Mouse (Mus musculus): ENCODE measurements around the gene Igf2r. TPM values are rescaled to one million over a fixed set of nuclear protein-coding genes. Genes with fewer than 3 reads are reported as not detected.
A peak's percentile ranks its signal among the peaks of the same experiment; 100 is the strongest.

Igf2r gene
- polyA plus RNA-seq, 1 experiment: 10.3 TPM

DNA sequence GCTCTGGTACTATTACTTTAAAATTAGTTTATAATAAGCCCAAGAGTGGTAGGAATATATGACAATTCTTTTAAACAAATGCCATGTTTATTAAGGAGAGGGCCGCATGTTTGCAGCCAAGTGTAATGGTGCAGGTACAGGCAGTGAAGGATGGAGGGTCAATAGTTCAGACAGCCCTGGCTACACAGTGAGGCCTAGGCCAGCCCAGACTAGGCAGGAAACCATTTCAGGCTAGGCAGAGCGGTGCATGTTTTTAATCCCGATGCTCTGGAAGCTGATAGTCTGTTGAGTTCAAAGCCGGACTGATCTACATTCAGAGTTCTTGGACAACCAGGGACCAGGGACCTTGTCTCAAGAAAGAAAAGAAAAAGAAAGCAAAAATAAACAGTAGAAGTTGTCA, 17.8 kb downstream of the Igf2r start:
- no peak for DNase-seq (ENCODE audit: low read depth, low spot score)
- WGBS: 69% methylated on average over 4 of the region's 4 CpGs

DNA sequence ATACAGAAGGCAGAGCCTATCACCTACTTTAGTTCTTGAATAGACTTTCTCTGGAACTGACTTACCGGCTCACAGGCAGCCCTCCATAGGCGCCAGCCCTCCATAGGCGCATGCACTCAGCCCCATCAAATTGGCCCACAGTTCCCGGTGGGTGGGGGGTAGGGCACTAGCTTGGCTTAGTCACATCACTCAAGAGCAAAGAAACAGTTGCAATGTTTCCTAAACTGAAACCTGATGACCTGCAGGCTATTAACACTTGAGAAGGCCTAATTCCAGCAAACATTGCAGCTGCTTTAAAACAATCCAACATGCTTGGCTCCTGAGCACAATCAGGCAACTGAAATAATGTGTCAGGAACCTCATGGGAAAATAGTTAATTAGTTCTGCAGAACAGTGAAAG, 18.2 kb downstream of the Igf2r start:
- 45% methylated on average over 4 of the region's 4 CpGs for WGBS
- no peak for DNase-seq (ENCODE audit: low read depth, low spot score)

DNA sequence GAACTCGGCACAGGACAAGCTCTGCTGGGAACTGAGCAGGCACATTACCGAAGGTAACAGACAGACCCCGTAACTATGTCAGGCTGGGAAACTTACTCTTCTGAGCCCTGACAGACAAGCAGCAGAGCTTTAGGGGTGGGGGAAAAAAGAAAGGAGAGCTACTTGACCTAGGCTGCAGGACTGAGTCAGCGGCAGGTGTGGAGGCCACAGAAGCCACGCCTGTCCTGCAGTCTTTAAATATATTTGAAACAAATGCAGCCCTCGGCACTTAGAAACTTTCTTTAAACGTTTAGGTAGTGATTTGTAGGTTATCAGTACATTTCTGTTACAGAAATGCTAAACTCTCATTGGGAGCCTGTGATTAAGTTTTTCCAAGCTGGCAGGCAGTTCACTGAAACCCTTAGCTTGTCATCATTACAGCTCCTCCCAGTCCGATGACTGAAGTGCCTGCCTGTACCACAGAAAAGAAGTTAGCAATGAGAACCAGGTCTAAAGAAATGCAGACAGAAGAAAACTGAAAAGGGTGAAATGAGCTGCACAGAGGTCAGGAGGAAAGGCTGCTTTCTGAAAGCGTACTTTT, 18.8 kb downstream of the Igf2r start:
- WGBS: 26% methylated on average over 9 of the region's 9 CpGs
- DNase-seq (ENCODE audit: low read depth, low spot score): no peak

DNA sequence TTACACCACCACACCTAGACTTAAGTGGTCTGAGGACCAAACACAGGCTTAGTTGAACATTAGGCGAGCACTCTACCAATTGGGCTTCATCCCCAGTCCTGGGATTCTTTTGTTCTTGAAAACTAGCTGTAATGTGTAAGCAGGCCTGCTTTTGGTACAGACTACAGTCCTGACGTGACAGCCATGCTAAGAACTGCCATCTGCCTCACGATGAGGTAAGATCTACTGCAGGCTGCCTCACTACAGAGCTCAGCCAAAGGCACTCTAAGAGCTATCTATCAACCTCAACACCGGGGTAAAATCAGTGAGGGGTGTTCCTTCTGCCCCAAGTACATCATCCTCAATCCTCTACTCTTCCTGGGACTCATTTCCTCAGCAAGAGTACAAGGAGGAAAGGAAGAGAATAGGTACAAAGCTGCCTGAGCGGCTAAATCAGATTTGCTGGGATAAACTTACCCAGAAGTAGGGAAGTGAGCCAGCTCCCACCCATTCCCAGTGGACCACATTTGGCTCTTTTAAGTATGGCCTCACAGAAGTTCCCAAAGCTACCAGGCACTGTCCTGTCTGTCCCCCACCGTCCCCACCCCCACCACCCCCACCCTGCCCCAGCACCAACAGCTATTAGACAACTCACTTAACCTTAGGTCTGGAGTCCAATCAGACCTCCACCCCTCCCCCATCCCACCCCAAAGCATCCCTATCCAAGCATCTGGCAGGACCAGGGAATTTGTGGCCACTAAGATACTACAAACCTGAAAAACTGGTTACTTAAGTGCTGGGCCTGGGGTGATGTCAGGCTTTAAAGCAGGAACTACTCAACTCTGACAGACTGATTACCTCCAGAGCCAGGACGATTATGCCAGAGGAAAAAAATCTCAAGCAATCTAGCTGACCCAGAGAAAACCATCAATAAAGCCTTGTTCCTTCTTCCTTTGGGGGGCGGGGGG, 19.8 kb downstream of the Igf2r start:
- DNase-seq (ENCODE audit: low read depth, low spot score): no peak
- 22% methylated on average over 8 of the region's 8 CpGs for WGBS

DNA sequence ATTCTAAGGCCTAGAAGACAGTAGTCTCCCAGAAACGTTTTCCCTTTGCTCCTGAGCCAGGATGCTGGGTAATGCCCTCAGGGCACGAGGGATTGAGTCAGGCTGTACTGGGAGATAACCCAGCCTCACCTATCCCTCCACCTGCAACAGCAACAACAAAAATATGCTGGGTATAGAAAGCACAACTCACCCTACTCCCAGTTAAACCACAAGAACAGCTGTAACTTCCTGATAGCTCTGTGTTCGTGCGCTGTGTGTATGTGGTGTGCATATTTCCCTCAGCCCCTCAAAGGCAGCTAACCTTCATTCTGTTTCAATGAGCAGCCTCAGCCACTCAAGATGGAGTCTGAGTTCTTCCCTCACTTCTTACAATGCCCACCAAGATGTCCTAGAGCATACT, 23.7 kb downstream of the Igf2r start:
- no peak for DNase-seq (ENCODE audit: low read depth, low spot score)
- 56% methylated on average over 4 of the region's 4 CpGs for WGBS

DNA sequence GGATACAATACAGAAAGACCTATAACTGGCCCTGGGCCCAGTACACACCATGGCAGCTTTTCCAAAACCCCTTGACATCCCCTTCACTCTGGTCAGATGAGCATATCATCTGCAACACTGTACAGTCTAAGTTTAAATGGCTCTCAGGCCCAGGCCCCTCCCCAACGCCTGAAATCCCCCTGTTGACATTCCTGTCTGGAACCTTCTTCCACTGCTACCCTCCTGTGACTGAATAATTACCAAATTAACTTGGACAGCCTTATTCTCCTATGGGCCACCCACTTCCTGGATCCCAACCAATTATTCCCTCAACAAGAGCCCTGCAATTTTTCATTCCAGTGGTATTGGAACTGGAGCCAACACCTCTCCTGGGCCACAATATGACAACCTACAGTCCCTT, 25.4 kb downstream of the Igf2r start:
- no peak for DNase-seq (ENCODE audit: low read depth, low spot score)
- WGBS: 59% methylated on average over 1 of the region's 1 CpGs

DNA sequence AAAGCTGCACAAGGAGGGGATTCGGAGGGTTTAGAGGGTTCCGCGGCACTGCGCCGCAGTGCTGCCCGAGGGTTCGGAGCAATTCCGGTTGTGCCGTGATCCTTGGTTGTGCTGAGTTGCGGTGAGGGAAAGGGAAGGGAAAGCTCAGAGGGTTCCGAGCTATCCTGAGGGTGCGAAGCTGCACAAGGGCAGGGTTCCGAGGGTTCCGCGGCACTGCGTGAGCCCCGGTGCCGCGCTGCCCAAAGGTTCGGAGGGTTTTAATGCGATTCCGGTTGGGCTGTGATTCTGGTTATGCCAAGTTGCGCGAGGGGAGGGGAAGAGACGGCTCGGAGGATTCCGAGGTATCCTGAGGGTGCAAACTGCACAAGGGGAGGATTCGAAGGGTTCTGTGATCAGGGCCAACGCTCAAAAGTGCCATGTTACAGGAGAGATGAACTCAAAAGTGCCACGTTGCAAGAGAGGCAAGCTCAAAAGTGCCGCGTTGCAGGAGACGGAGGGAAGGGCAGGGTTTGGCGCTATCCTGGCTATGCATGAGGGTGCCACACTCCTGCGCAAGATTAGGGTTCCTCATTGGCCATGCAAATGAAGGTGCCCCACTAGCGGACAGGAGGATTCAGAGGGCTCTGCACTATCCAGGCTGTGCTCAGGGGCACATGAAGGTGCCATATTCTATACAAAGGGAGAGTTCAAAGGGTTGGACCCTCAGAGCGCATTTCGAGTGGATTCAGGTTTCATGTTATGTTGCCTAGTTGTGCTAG, 27.1 kb downstream of the Igf2r start:
- 55% methylated on average over 38 of the region's 38 CpGs for WGBS
- no peak for DNase-seq (ENCODE audit: low read depth, low spot score)

DNA sequence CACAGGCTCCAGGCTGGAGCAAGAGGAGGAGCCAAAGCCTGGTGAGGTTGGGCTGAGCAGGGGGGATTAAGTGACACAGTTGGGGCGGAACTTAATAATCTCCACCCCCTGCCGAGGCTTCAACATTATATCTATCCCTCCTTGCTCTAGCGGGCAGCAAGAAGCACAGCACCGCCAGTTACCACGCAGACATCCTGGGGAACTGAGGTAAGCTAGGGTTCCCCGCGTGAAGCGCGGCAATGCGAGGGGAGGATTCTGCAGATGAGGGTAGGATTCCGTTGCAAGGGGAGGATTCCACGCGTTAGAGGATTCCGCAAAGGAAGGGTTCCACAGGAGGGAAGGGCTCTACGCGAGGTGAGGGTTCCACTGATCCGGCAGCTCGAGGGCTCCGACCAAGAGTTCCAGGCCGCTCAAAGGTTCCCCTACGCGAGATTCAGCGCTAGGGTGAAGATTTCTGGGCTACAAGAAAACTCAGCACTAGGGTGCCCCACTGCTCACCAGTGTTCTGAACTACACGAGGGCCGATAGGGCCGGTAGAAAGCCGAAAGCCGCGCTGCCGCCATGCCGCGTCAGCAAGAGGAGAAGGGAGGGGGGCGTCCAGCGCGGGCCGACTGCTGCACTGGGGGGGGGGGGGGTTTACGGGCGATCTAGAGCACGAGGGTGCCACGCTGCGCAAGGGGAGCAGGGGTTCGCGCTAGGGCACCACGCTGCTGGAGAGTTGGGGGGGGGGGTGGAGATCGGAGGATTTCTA, 28.1 kb downstream of the Igf2r start:
- WGBS: 63% methylated on average over 45 of the region's 45 CpGs
- no peak for DNase-seq (ENCODE audit: low read depth, low spot score)

DNA sequence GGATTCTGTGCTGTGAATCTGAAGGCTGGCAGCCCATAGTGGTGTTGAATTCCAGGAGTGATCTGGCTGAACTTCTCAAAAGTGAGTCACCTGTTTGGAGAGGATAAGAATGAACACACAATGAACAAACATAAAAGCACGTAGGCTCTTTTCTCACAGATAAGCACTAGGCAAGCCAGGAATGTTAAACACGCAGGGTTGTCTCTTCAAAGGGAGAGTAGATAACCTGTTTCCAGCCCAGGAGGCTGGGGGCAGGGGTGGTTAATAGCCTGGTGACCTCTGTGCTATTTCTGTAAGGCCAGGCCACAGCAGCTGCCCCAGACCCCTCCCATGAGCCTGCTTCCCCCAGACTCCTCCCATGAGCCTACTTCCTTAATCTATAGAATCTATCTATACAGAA, 29.1 kb downstream of the Igf2r start:
- no peak for DNase-seq (ENCODE audit: low read depth, low spot score)
- 24% methylated on average over 2 of the region's 2 CpGs for WGBS

DNA sequence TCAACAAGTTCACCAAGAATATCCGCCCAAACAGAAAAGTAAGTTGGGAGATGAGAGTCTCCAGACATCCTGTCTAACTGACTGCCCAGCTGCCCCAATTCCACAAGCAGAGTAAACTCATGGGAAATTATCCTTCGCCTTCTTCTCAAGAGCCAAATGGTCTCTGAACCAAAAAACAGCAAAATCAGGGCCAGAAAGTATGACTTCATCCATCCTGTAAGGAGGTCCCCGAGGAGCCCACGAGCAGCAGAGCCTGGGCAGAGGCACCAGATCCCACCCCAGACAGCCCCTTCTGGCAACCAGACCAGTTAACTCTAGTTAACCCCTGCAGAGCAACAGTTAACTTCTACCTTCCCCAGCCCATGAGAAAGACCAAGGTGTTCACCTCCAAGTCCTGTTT, 29.9 kb downstream of the Igf2r start:
- no peak for DNase-seq (ENCODE audit: low read depth, low spot score)
- 67% methylated on average over 4 of the region's 4 CpGs for WGBS

DNA sequence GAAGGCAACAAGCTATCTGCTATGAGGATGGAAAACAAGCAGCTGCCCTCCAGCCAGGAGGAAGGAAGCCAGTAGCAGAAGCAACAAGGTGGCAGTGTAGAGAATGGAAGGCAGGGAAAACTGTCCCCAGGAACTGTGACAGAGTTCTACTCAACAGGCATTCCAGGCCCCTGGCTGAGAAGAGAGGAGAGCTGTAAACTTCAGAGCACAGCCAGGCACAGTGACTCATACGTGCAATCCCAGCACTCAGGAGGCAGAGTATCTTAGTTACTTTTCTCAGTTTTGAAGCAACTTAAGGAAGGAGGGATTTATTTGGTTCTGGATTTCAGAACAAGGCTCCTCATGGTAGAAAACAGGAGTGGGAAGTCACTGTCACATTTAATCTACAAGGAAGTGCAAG, 31.5 kb downstream of the Igf2r start:
- 26% methylated on average over 1 of the region's 1 CpGs for WGBS
- no peak for DNase-seq (ENCODE audit: low read depth, low spot score)

DNA sequence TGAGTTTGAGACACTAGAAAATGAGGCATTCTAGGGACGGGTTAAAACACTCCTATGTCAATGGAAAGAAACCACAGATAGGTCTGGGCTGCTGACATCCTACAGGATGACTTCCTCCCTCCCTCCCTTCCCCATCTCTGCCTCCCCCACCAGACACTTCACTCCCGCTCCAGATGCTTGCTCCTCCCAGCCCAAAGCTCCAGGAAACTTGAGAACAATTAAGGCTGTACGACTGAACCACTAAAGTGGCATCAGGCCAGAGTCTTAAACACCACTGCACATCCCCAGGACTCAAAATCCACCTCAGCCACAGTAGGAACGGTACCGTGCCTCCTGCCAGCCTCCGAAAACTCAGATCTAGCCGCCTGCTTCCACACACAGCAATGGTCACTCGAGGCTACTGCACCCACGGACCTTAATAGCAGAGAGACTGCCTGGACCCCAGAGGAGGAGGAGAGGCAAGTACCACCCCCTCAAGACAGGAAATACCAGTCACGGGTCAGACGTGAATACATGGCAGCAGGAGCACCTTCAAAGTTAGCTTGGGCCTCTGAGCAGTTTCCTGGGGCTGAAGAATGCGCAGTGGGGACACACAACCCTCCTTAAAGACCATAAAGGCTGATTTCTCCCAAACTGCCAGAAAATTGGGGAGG, 35.1 kb downstream of the Igf2r start:
- WGBS: 60% methylated on average over 12 of the region's 12 CpGs

DNA sequence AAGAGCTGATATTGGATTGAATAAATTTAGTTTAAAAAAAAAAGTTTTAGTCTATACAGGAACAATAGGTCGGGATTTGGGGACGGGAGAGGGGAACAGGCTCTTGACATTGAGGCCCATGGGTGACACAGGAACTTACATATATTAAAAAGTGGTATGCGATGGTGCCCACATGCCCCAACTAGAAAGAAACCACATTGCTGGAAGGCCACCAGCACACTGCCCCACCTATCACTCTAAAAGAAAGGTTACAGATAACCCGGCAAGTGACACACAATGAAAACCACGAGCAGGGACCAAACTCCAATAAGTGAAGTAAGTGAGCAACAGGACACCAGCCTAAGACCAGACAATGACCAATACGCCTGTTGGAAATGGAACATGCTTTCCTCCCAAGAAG, 36.3 kb downstream of the Igf2r start:
- WGBS: 86% methylated on average over 6 of the region's 6 CpGs
- no peak for DNase-seq (ENCODE audit: low read depth, low spot score)

More for the DNA sequence above, 35.1 kb downstream of the Igf2r start:
- no peak for DNase-seq (ENCODE audit: low read depth, low spot score)

DNA sequence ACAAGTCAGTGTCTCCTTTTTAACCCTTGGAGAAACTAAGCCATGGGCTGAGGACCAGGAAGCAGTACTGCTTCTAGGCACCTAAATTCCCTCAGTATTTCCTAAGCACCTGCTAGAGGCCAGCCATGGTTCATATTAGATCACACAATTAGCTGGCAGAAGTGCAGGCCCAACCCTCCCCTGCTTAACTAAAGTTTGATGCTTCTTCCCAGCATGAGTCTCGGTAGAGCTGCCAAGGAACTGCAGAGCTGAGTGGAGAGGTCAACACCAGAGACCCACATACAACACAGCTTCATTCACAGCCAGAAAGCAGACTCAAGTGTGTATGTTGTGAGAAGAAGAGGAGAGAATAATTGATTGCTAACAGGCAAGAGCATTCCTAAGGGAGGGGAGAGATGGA, 40.9 kb downstream of the Igf2r start:
- DNase-seq (ENCODE audit: low read depth, low spot score): no peak
- 60% methylated on average over 1 of the region's 1 CpGs for WGBS

DNA sequence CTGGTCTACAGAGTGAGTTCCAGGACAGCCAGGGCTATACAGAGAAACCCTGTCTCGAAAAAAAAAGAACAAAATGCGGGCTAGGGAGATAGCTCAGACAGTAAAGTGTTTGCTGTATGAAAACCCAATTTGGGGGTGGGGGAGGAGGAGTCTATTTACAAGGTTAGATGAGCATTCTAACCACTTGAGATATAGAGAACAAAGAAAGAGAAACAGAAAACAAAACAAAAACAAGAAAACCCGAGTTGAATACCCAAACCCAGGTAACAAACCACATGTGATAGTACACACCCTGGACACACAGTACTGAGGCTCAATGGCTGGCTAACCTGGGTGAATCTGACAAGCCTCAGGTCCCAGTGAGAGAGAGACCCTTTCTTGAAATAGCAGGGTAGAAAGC, 41.7 kb downstream of the Igf2r start:
- DNase-seq (ENCODE audit: low read depth, low spot score): no peak
- 81% methylated on average over 3 of the region's 3 CpGs for WGBS

DNA sequence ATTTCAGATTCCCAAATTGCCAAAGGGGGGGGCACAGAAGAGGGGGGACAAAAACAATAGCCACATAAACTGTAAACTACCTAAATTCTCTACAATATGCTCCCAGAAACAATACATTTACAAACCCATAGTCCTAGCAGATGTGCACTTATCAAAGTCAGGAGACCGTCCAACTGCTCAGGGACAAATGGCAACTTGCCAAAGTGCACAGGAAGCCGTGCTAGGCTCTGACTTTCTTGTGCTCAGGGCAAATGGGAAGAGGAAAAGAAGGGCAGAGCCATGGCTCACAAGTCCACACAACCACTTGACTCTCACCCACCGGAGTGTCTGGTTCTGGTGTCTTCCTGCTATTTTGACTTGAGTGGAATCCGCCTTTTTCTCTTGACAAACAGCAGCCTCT, 43.6 kb downstream of the Igf2r start:
- no peak for DNase-seq (ENCODE audit: low read depth, low spot score)

DNA sequence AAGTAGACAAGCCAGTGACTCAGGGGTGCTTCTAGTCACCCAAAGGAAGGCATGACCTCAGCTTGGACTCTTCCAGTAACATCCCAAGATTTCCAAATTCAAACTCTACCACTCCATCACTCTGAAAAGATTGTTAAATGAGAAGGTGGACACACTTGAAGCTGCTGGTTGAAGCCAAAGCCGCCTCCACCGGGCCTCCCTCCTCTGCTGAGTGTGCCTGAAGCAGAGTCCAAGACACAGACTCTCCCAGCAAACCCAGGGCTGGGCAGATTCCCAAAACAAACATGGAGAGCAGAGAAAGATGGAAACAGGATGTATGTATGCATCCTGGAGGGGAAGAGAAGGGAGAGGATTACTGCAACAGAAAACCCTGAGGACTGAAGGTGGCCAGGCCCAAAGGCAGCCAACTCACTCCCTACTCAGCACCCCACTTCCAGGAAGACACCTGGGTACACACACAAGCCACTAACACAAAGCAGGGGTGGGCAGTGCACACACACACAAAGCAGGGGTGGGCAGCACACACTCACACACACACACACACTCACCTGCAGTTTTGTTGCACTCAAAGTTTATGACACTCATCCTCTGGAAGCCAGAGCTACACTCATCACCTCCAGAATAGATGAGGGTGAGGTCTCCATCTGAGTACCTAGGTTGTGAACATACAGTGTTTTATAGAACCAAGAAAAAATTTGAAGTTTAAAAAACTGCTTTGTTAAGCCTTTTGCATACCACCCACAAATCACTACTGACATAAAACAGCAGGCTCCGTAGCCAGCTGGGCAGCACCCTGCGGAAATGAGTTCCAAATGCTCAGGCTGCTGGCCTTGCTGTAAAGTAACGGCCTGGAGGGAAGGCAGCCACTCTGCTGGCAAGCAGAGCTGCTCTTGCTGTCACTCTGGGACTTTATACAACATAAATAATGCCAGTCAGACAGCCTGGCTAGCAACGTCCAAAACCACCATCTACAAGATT, 44.4 kb downstream of the Igf2r start:
- 6% methylated on average over 6 of the region's 6 CpGs for WGBS
- DNase-seq (ENCODE audit: low read depth, low spot score): peak; percentile 68

More for the DNA sequence above, 43.6 kb downstream of the Igf2r start:
- 12% methylated on average over 4 of the region's 4 CpGs for WGBS
